Mouse (Mus musculus) CD4-positive helper T cell, adult 2 months (primary cell): ENCODE data around the gene C1ql2.

Source experiments
- DNase-seq: peaks from one replicate; pipeline ENCODE4 v3.0.0-alpha.2; 2012; ENCODE audit warnings: low read depth, missing footprints, low spot score

Gene C1ql2

GRCm38 (mm10) chr1:120340419-120341171 lies at the start of gene C1ql2:
Gene C1ql2 (plus strand): TSS chr1:120340582.
- no peak for DNase-seq

- no peak for DNase-seq
Observed at GRCm38 (mm10) chr1:120291709-120292108, 48.7 kb upstream of the C1ql2 start.

GRCm38 (mm10) chr1:120293803-120294202 lies 46.6 kb upstream of the C1ql2 start:
- DNase-seq = peak; percentile 11

GRCm38 (mm10) chr1:120296936-120297335 lies 43.4 kb upstream of the C1ql2 start:
- DNase-seq = no peak

GRCm38 (mm10) chr1:120305801-120306200 lies 34.6 kb upstream of the C1ql2 start:
- no peak for DNase-seq

GRCm38 (mm10) chr1:120321270-120322021 lies 18.9 kb upstream of the C1ql2 start:
- DNase-seq = no peak

GRCm38 (mm10) chr1:120323131-120323561 lies 17.2 kb upstream of the C1ql2 start:
- DNase-seq = no peak

GRCm38 (mm10) chr1:120327714-120328113 lies 12.7 kb upstream of the C1ql2 start:
- DNase-seq = peak; percentile 24

- no peak for DNase-seq
Observed at GRCm38 (mm10) chr1:120328212-120328611, 12.2 kb upstream of the C1ql2 start.

GRCm38 (mm10) chr1:120331841-120332240 lies 8.5 kb upstream of the C1ql2 start:
- DNase-seq = no peak

- DNase-seq = no peak
Observed at GRCm38 (mm10) chr1:120337970-120338369, 2.4 kb upstream of the C1ql2 start.

GRCm38 (mm10) chr1:120341172-120341675 lies 842 bp downstream of the C1ql2 start:
- DNase-seq = no peak

GRCm38 (mm10) chr1:120341811-120342370 lies 1.5 kb downstream of the C1ql2 start:
- no peak for DNase-seq

- no peak for DNase-seq
Observed at GRCm38 (mm10) chr1:120342371-120342821, 2.0 kb downstream of the C1ql2 start.

- DNase-seq = no peak
Observed at GRCm38 (mm10) chr1:120345001-120345400, 4.6 kb downstream of the C1ql2 start.

GRCm38 (mm10) chr1:120354387-120354786 lies 14.0 kb downstream of the C1ql2 start:
- DNase-seq = no peak

GRCm38 (mm10) chr1:120357371-120358274 lies 17.2 kb downstream of the C1ql2 start:
- no peak for DNase-seq

- DNase-seq = no peak
Observed at GRCm38 (mm10) chr1:120363638-120364037, 23.3 kb downstream of the C1ql2 start.

GRCm38 (mm10) chr1:120368138-120368537 lies 27.8 kb downstream of the C1ql2 start:
- no peak for DNase-seq

GRCm38 (mm10) chr1:120374131-120374530 lies 33.7 kb downstream of the C1ql2 start:
- no peak for DNase-seq

- DNase-seq = no peak
Observed at GRCm38 (mm10) chr1:120374832-120375231, 34.5 kb downstream of the C1ql2 start.
